Mouse (Mus musculus) mouse trophoblast stem cell (cell line): Measurements from ENCODE around the gene Sv2b.

ENCODE experiments used
- in situ Hi-C, 2 experiments: fragments of 300-500 bp; cut with MseI, MboI; formaldehyde crosslinking; loops; 2 replicates in 1 of 2; 3 replicates in 1 of 2; pipeline ENCODE4 v1.15.1; 2025

Sv2b gene

DNA sequence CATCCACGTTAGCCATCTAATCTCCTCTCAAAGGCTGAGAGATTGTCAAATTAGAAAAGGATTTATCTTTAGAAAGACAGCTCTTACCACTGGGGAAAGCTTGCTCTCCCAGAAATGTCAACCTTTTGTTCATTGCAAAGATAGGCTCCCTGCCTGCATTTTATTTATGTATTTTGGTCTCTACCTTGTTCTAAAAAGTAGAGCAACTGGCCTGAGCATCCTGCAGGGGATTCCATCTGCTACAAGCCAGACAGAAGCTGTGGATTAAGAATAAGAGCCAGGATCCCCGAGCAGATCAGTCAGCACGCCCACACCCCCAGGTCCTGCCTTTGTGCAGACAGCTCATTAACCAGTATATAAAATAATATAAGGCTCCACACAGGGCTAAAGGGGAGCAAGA lies 16.8 kb downstream of the Sv2b start:
- in situ Hi-C loops: no loop called here

DNA sequence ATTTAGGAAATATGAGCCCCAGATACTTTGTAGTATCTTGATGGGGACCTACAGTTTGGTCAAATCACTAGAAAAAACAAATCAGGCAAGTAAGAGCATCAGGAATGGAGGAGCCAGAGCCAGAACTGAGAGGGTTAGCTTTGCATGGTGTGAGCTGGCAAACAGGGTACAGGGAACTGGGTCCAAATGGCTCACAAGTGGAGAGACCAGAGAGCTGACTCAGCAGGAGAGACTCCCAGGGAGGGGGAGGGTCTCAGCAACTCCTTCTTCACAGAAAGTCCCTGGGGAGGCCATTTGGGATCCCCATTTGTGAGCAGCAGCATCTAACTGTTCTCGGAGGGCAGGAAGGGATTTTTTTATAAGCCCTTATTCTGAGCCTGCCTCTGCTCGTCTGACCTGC lies 18.5 kb downstream of the Sv2b start:
- in situ Hi-C loops: no loop called here

DNA sequence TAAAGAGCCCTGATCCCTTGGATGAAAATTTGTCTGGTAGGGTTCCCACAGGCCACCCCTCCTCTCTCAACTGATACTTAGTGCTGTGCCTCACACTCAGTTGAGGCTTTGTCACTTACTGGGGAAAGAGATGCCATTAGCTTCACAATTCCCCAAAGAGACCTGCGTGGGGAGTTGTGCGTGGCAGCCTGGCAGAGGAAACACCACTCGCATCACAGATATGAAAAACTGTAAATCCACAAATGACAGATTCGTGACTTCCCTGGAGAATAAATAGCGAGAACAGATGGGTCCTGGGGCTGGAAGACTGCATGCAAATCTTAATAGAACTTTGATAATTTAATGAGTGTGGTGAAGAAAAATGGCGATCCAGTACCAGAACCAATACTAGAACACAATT lies 21.8 kb downstream of the Sv2b start:
- in situ Hi-C loops: no loop called here

DNA sequence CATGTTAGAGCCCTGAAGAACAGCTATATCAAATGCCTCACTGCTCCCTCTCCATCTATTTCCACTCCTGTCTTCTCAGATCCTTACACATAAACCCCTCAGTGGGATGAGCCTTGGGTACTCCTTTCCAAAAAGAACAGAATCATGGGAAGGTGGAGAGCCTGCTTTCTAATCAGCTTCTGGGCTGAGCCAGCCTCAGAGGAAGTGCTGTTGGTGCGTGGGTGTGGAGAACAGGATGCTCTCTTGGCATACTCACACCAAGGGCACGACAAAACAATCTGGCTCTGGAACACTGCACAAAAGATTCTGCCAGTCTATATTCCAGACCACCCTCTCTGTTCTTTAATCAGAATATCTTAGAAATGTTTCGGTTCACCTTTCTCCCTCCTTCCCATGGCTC lies 26.1 kb downstream of the Sv2b start:
- in situ Hi-C loops: no loop called here

DNA sequence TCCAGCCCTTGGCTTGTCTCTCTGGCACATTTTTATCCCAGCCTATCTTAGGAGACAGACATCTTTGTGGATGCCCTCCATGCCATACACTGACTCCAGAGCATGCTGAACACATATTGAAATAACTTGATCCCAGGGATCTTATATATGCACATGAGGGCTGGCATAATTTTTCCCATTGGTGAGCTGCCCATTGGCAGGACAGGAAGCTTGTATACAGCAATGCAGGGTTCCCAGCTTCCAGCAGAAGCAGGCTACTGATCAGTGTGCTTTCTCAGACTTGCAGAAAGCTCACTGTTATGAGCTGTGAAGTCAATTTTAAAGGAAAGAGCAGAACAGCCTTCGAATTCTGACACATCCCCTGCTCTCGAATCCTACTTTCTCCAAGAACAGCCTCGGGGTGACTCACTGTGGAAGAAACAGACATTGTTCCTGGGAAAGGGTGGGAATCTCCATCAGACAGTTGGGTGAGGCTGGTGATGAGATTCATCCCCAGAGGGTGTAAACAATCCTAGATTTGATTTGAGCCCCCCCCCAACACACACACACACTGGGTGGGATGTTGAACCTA lies 26.9 kb downstream of the Sv2b start:
- in situ Hi-C loops: no loop called here

DNA sequence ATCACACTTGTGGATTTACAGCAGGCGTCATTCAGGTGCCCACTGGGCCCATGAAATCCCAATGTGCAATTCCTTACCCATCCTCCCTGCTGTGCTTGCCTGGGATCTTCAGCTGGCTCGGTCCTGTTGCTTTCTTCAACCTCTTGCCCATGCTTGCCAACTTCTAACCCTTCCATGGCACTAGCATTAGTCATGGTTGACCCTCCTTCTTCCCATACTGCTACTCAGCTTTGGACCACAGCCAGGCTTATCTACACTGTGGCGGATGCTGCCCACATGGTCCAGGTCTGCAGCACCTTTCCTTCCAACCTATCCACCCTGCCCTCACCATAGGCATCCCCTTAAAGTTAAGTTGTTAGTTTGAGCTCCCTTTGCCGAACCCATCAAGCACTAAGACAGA lies 28.0 kb downstream of the Sv2b start:
- in situ Hi-C loops: no loop called here

DNA sequence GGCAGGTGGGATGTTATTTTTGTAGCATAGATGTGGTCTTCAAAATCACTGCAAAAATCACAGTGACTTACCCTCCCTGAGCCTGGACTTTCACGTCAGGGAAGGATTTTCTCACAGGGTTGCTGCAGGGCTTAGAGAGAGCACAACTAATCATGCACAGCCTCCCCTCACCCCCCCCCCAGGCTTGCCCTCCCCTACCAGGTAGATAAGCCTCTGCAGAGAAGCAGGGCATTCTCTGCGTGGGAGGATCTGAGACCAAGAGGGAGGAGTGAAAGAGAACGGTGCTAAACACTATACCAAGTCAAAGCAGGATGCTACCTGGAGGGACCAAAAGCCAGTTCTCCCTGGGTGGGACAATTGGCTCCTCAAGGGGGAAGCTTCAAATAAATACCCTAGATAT lies 31.2 kb downstream of the Sv2b start:
- in situ Hi-C loops: no loop called here

DNA sequence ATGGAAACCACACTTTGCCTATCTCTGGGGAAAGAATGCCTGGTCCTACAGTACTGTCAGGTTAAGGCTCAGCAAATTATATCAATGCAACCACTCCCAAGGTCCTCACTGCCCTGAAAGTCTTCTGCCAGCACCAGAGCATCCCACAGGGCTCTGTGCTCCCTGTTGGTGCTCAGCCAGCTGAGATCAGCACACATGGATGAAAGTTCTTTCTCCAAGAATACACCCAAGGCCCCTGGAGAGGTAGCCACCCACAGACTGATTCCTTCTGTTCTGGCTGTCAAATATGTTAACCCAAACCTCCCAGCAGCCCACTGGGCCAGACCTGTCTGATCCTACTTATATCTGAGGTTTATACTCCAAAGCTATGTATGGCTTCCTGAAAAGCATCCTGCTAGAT lies 32.3 kb downstream of the Sv2b start:
- in situ Hi-C loops: no loop called here

DNA sequence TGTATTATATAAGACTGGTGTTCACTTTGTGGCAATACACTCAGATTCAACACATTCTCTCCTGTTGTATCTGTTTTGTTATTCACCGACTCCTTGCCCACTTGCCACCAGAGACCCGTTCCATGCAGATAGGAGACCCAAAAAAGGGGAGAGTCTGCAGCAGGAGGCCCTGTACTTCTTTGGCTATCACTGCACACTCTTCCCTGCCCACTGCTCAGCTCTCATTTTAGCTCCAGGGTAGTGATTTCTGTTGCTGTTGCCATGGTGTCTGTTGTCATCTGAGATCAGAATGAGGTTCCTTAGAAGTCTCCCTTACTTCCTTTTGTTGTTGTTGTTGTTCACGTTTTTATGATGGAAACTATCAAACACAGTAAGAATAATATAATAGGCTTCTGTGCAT lies 34.5 kb downstream of the Sv2b start:
- in situ Hi-C loops: no loop called here

DNA sequence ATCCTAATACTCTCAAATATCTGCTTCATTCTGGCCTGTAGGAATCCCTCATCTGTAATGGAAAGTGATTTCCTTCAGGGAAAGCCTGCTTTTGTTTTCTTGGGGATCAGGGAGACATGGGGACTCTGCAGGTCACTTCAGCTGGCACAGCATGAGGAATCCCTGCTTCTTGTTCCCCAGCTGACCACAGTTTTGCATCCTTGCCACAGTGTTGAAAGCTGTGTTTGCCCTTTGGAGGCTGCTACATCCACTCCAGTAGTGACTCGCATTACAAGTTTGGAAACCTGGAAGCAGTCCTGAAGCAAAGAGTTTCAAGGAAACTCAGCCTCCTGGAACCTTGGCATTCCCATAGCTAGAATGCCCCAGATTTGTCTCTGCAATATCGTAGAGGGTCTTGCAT lies 35.4 kb downstream of the Sv2b start:
- in situ Hi-C loops: no loop called here

DNA sequence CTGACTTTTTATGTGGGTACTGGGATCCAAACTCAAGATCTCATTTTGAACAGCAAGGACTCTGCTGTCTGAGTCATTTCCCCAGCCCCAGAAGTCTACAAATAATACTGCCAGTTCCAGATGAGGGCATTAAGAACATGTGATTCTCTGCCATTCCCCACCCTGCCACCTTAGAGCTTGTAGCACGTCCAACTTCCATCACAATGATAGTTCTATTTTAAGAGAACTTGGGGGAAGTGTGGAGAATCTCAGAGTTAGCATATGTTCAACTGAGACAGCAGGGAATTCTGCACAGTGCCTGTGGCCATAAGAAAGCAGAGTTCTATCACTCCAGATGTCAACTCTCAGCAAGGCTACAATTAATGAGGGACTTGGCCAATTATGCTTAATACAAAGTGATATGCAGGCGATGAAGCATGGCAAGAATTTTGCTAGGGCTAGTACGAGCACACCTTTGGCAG lies 37.1 kb downstream of the Sv2b start:
- in situ Hi-C loops: no loop called here

DNA sequence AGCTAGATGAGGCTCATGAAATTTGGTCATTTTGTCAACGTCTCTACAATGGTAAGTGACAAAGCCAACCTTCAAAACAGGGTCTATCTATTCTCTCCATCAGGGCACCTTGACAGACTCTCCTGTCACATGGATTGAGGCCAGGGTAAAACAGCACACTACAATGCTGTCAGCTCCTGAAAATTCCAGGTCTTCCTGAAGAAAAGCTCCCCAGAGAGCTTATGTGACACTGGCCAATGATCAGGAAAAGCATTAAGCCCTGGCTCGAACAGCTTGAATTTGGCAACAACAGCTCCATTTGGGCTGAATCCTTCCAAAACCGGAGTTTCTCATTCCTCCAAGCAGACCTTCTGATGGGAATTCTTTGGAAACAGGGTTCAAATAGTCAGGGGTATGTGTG lies 37.8 kb downstream of the Sv2b start:
- in situ Hi-C loops: no loop called here

DNA sequence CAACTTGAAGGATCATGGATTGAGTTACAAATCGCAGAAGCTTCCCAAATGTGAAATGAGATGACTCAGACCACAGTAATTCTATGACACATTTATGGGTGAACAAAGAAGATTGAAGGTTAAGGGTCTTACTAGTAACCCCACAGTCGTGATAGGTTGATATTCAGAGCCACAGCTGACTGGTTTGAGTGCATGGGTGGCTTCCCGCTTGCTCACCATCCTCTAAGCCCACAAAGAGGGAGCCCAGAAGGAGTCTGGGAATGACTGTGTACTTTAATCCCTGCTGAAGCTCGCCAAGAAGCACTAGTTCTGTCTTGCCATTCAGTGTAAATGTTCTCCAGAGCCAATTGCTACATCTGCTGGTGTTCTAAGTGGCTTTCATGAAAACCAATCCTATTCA lies 41.8 kb downstream of the Sv2b start:
- in situ Hi-C loops: no loop called here

DNA sequence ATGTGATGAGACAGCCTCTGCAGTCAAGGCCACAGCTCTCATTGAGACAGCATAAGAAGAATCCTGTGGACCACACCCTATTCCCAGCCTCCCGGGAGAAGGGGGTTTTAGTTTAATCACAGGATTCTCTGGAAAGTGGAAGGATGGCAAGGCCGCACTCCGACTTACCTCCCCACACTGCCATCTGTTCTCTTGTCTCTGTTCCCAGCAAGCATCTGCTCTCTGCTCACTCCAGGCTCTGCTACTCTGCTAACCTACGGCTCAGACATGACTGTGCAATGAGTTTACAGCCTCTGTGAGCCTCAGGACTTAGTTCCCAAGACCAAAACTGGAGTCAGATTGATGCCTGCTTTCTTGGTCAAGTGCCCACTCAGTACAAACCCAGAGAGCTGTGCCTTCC lies 43.8 kb downstream of the Sv2b start:
- in situ Hi-C loops: no loop called here

DNA sequence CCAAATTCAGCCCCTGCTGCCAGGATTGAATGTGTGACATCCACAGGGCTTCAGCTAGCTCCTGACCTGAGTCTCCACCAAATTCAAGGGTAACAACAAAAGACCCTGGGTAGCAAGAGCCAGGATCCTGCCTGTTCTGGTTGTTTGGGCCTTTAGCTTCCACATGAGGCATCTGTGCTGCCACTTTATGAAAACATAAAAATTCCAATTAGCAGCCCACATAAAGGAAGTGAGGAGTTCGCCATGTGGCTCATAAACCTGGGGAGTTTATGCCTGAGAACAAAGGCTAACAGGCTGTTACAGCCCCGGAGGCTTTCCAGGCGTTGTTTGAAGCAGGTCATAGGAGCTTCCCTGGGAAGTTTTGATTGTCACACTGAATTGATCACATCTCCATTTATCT lies 49.1 kb downstream of the Sv2b start:
- in situ Hi-C loops: no loop called here

DNA sequence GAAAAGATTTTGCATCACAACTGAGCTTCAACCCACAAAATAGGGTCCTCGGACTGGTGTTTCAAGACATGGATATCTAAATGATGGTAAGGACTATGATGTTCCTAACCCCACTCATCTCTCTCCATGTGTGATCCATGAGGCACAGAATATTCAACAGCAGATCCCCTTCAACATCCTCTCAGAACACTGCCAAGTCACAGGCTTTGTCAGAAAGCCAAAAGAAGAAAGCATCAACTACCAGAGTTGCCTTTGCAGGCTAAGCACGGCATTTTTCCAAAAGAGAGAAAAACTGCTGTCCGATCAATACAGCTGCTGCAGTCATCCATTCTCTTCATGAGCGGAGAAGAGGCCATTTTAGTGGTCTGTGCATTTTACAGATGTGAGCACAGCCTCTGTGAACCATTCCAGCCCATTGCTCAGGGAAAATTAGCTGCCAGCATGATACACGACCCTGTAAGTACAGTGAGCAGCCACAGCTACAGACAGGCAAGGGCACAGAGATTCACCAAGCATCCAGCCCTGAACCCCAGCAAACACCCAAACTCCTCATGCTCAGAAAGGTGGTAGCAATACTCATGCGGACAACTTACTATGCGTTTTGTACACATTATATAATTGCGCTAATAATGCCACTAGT lies 55.3 kb downstream of the Sv2b start:
- in situ Hi-C loops: no loop called here

DNA sequence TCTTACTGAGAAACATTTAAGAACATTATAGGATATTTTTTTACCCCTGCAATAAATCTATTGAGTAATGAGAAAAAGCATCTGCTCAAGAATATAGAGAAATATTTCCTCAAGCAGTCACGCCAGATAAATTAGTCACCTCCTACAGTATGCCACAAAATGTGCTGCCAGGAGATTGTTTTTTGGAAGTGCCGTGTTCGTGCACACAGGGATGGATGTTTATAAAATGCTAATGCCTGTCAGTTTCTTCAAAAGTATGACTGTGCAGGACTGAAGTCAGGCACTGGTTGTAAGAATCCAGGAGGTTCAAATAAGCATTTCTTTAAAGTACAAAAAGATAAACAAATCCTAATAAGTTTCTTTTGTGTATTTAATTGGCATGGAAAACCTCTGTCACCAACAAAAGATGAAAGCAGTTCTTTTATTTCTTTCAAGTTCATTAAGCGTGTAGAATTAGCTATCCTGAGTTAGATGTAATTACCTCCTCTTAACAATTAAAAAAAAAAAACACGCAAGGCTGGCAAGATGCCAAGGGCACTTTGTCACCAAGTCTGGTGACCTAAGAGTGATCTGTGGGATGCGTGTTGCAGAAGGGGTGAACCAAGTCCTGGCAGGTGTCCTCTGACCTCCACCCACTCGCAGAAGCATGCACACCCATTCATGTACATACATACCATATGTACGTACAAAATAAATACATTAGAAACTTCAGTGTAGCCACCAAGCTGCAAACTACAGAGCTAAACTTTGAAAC lies 68.1 kb downstream of the Sv2b start:
- in situ Hi-C loops: no loop called here

DNA sequence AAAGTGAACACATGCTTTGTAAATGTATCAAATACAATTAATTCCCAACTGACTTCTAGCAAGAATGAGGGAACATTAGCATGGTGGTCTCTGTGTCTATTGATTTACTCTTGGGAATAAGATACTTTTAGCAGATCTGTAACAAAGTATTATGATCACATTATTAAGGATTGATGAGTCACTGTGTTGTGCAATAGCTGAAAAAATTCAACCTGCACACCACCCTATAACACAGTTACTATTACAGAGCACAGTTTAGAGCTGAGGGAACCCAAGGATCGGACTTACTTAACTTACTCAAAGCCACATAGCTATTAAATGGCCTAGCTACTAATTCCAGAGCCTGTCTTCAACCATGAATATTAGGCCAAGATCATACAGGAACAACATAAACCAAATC lies 72.7 kb downstream of the Sv2b start:
- in situ Hi-C loops: no loop called here

DNA sequence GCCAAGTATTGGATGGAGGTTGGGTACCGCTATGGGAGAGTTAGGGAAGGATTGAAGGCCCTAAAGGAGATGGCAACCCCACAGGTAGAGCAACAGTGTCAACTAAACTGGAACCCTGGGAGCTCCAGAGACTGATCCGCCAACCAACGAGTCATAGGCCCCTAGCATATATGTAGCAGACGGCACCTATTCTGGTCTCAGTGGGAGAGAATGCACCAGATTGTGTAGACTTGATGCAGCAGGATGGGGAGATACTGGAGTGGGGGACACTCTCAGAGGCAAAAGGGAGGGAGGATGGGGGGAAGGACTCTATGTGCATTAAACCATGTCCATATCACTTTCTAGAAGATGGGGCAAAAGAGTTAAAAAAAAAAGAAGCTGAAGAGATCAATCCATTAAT lies 84.9 kb downstream of the Sv2b start:
- in situ Hi-C loops: no loop called here

DNA sequence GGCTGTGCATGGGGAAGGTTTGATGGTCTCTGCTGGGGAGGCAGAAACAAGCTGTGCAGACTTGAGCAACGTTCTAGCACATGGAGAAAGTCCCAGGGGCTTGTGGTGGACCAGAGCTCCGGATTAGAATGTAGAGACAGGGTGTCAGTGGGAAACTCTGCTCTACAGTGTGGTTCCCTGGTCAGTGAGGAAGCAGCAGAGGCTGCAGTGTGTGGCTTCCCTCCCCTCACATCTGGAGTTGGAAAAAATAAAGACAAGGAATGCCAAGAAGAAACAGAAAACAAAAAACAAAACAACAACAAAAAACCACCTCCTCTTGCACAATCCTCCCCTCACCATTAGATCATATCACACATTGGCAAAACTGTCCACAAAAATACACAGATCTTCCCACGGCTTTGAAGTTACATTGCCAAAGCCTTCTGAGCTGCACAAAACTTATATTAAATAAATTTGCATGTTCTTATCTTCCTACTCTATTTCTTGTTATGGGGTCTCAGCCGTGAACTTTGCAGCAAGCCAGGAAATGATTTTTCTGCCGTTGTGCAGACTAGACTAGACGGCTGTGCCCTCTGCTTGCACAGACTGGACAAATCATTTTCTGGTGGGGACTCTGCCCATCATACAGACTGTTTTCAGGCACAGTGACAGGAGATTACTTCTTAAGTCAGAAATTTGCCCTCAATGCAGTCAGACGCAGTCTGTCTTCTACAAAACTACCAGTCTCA lies 86.2 kb downstream of the Sv2b start:
- in situ Hi-C loops: no loop called here

DNA sequence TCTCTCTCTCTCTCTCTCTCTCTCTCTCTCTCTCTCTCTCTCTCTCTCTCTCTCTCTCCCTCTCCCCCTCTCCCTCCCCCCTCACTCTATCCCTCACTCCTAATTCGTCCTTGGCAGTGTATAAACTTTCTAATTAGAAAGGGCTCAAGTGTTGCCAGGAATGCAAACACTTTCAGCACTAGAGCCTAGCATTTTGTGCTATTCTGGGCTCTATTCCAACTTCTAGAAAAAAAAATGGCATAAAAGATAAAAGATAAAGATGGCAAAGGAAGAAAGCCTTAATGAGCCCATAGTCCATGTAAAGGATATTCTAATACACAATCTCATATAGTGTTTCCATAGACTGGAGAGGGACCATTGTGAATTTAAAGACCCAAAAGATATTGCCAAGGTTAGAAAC lies 88.3 kb downstream of the Sv2b start:
- in situ Hi-C loops: no loop called here

DNA sequence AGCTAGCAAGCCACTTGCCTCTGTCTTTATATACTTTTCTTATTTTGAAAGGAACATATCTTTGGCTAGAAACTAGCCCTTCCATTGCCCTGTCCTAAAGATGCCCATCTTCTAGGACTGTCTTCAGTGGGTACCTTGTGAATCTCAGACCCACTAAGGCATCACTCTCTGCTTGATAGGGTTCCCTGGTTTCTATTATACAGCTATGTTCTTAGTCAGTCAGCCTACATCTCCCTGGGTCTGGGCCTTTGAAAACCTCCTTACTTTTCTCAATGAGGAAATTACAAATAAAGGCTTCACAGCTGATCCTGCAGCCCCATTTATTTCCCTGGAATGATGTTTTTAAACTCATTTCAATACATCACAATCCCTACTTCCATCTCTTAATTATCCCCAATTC lies 88.8 kb downstream of the Sv2b start:
- in situ Hi-C loops: no loop called here

DNA sequence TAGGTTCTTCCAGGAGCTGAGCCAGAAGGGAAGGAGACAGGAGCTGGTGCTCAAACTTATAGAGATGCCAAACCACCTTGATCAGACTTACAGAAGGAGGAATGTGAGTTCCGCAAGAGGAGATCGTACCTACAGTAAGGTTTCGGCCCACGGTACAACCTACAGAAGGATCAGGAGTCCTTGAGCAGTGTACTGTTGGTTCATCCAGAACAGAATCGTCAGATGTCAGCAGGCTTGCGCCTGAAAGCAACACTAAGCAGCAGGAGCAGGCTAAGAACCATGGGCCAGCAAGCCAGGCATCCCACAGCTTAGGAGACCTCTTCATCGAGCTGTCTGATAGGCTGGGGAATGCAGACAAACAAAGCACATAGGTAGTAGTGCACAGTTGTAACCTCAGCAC lies 92.9 kb downstream of the Sv2b start:
- in situ Hi-C loops: no loop called here
